Mouse (Mus musculus) megakaryocyte, embryonic 14.5 days (primary cell): ENCODE results near the gene Hspg2.

Experiments used
- FLI1 ChIP-seq: IDR thresholded peaks from 2 replicates; pipeline ENCODE4 v1.6.1; 2012; ENCODE audit warnings: low read length, inconsistent platforms, mixed read lengths
- GATA1 ChIP-seq: IDR thresholded peaks from 3 replicates; pipeline ENCODE4 v1.6.1; 2012; ENCODE audit warnings: mixed read lengths, low read length, inconsistent platforms, borderline replicate concordance

- TF ChIP-seq GATA1 (no peak), FLI1 (no peak)
Measured at GRCm38 (mm10) chr4:137497892-137498722, 29.5 kb downstream of the Hspg2 start.
